22 mouse cellular contexts compared by ENCODE assay signal in genomic region chr16:91162381-91162780, GRCm38 (mm10).
"Had no signal": no experiment of that assay in that cellular context is flagged by ENCODE, and none has a peak within 500 bp of the region (broad histone marks: within the 10 kb centered on the region; RNA-seq: fewer than 3 reads in every experiment).

No protein-coding gene starts in this region.

- ATAC-seq: liver, postnatal 0 days; lung, postnatal 0 days; midbrain, embryonic 13.5 days; midbrain, embryonic 15.5 days had no signal

- H3K9me3 ChIP-seq: liver, embryonic 15.5 days; lung, embryonic 15.5 days; midbrain, embryonic 10.5 days; midbrain, embryonic 15.5 days; neural tube, embryonic 13.5 days had no signal

- H3K9ac ChIP-seq: liver, embryonic 15.5 days; liver, postnatal 0 days; lung, embryonic 15.5 days; midbrain, embryonic 13.5 days; midbrain, embryonic 15.5 days; neural tube, embryonic 13.5 days; neural tube, embryonic 15.5 days had no signal

- H3K4me3 ChIP-seq: liver, embryonic 15.5 days; lung, embryonic 15.5 days; midbrain, embryonic 10.5 days; midbrain, embryonic 13.5 days; midbrain, embryonic 15.5 days; myocyte; neural tube, embryonic 13.5 days; neural tube, embryonic 15.5 days had no signal

- H3K27me3 ChIP-seq: lung, embryonic 15.5 days had no signal

- H3K36me3 ChIP-seq: liver, embryonic 15.5 days; lung, embryonic 15.5 days; midbrain, embryonic 10.5 days; midbrain, embryonic 13.5 days; midbrain, embryonic 15.5 days; neural tube, embryonic 13.5 days; neural tube, embryonic 15.5 days had no signal

- H3K4me1 ChIP-seq: liver, embryonic 15.5 days; midbrain, embryonic 13.5 days; midbrain, embryonic 15.5 days; neural tube, embryonic 13.5 days; neural tube, embryonic 15.5 days had no signal

- H3K4me2 ChIP-seq: liver, embryonic 15.5 days; lung, embryonic 15.5 days; midbrain, embryonic 13.5 days; midbrain, embryonic 15.5 days; neural tube, embryonic 13.5 days; neural tube, embryonic 15.5 days had no signal

- H3K27ac ChIP-seq: liver, embryonic 15.5 days; lung, embryonic 15.5 days; macrophage; midbrain, embryonic 10.5 days; midbrain, embryonic 13.5 days; midbrain, embryonic 15.5 days; neural tube, embryonic 13.5 days; neural tube, embryonic 15.5 days had no signal

- DNase-seq: liver, postnatal 0 days; lung, adult 2 months; lung, postnatal 14 days; lung, postnatal 36 days; retina, postnatal 1 day; right cerebral cortex, adult 18-20 months; right cerebral cortex, postnatal 25 days; right cerebral cortex, postnatal 4 days; spleen, adult 18-20 months; thymus, adult 18-20 months; thymus, postnatal 14 days; thymus, postnatal 4 days had no signal
